Mouse (Mus musculus) ES-E14 (cell line): ENCODE measurements at regions not wholly inside any gene's neighbourhood (a gene's known extent, or its start where the extent isn't known, plus 50 kb on each side); places are given as distances from the start of the nearest gene placed in this dataset.

Experiments
- DNase-seq: peaks from one replicate; pipeline ENCODE4 v3.0.0-alpha.2; 2013; ENCODE audit warnings: low read depth, low spot score
- H3K27ac ChIP-seq: 2 replicates; pipeline ENCODE4 v1.5.1; 2012; ENCODE audit warnings: low read depth, mild to moderate bottlenecking, low read length, moderate library complexity, mixed read lengths; ENCODE audit not compliant: poor library complexity, insufficient read depth, severe bottlenecking
- H3K36me3 ChIP-seq: 2 replicates; pipeline ENCODE4 v1.6.1; 2012; ENCODE audit warnings: mild to moderate bottlenecking, low read length, moderate library complexity, mixed read lengths; ENCODE audit not compliant: control insufficient read depth, poor library complexity, insufficient read depth, severe bottlenecking
- H3K4me1 ChIP-seq, 2 experiments: fragments of 150-350 bp in 1 of 2; sonication (generic) in 1 of 2; 2 replicates each; pipeline ENCODE4 v1.6.1; 2012; ENCODE audit warnings: low read length in 2 of 2, mild to moderate bottlenecking in 1 of 2, mixed read lengths in 1 of 2; ENCODE audit not compliant: control insufficient read depth in 2 of 2, insufficient read depth in 2 of 2, poor library complexity in 1 of 2
- H3K4me3 ChIP-seq, 2 experiments: fragments of 150-350 bp in 1 of 2; sonication (generic) in 1 of 2; 2 replicates each; pipeline ENCODE4 v1.5.1; 2012; ENCODE audit warnings: low read length in 2 of 2, low read depth in 1 of 2, mild to moderate bottlenecking in 1 of 2, mixed read lengths in 1 of 2; ENCODE audit not compliant: insufficient read depth in 1 of 2, poor library complexity in 1 of 2, severe bottlenecking in 1 of 2
- H3K9ac ChIP-seq: 2 replicates; pipeline ENCODE4 v1.6.1; 2012; ENCODE audit warnings: low read depth, mild to moderate bottlenecking, low read length, mixed read lengths; ENCODE audit not compliant: poor library complexity, insufficient read depth, severe bottlenecking
- H3K9me3 ChIP-seq: fragments of 150-350 bp; sonication (generic); 2 replicates; pipeline ENCODE4 v1.6.1; 2012; ENCODE audit warnings: low read depth, mild to moderate bottlenecking, low read length; ENCODE audit not compliant: control insufficient read depth, insufficient read depth
- CHD2 ChIP-seq: IDR thresholded peaks from 2 replicates; pipeline ENCODE4 v1.6.1; 2014; ENCODE audit warnings: mild to moderate bottlenecking, low read depth, low read length, inconsistent platforms
- HCFC1 ChIP-seq: IDR thresholded peaks from 2 replicates; pipeline ENCODE4 v1.6.1; 2012; ENCODE audit warnings: low read length, inconsistent platforms, borderline replicate concordance; ENCODE audit not compliant: insufficient read depth
- MAFK ChIP-seq: IDR thresholded peaks from 2 replicates; pipeline ENCODE4 v1.6.1; 2014; ENCODE audit warnings: mild to moderate bottlenecking, low read depth, low read length, inconsistent platforms; ENCODE audit not compliant: insufficient read depth
- ZC3H11A ChIP-seq: IDR thresholded peaks from 2 replicates; pipeline ENCODE4 v1.6.1; 2012; ENCODE audit warnings: low read depth, mild to moderate bottlenecking, inconsistent platforms, low read length, borderline replicate concordance
- ZNF384 ChIP-seq: IDR thresholded peaks from 2 replicates; pipeline ENCODE4 v1.6.1; 2012; ENCODE audit warnings: low read depth, low read length, inconsistent platforms
- in situ Hi-C, 2 experiments: fragments of 600-800 bp; cut with MboI; formaldehyde crosslinking; loops; one replicate each; pipeline ENCODE4 v1.15.1; 2025; ENCODE audit warnings: low sequenced_read_pairs in 2 of 2, inconsistent platforms in 1 of 2; ENCODE audit not compliant: unreplicated experiment in 2 of 2

DNA sequence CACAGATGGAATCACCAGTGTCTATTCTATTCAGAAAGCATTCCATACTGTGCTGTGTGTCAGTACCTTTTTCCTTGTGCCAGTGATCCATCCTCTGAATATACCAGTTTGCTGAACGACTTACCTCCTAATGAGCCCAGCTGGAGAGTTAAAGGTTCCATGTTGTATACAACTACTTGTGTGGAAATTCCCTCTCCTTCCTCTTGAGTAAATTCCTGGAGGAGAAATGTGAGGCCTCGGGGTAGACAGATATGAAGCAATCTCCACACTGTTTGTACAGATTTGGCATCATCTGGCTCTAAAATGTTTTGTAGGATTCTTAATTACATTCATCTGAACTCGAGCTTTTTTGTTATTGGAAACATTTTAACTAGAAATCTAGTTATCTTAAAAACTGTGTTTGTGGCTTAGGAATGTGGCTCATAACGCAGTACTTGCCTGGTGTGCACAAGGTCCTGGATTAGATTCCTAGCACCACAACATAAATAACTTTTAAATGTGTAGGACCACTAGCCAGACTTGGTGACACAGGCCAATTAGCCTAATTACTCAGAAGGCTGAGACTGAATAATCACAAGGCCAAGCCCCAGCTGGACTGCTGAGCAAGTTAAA lies 70.0 kb upstream of the Lef1 start:
- H3K27ac ChIP-seq = no peak overlapping the region
- no peak for DNase-seq
- no peak for TF ChIP-seq CHD2
- no peak for TF ChIP-seq MAFK
- TF ChIP-seq HCFC1 = no peak
- TF ChIP-seq ZNF384 = no peak
- TF ChIP-seq ZC3H11A = no peak
- no peak overlapping the region for H3K9ac ChIP-seq
- in situ Hi-C loops = no loop called here
- no peaks in the 10 kb centered on the region for H3K4me1 ChIP-seq
- no peak overlapping the region for H3K4me3 ChIP-seq
- H3K36me3 ChIP-seq = no peaks in the 10 kb centered on the region
- H3K9me3 ChIP-seq = no peaks in the 10 kb centered on the region

DNA sequence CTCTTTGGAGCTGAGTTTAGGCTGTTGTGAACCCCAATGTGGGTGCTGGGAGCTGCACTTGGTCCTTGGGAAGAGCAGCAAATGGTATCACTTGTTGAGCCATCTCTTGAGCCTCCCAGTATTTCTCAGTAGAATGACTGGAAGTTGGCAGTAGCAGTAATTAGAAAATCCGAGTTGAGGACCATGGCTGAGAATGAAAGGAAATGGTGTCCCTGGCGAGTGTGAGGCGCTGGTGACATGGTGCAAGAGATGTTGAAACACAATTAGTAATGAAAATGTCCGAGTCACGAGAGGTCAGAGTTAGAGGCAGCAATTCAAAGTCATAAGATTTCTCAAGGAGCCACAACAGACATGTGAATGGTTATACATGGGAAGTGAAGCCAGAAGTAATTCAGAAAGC lies 73.2 kb upstream of the Lef1 start:
- H3K9me3 ChIP-seq = no peaks in the 10 kb centered on the region
- TF ChIP-seq CHD2 (no peak), ZC3H11A (no peak), HCFC1 (no peak), MAFK (no peak), ZNF384 (no peak)
- H3K27ac ChIP-seq = no peak overlapping the region

DNA sequence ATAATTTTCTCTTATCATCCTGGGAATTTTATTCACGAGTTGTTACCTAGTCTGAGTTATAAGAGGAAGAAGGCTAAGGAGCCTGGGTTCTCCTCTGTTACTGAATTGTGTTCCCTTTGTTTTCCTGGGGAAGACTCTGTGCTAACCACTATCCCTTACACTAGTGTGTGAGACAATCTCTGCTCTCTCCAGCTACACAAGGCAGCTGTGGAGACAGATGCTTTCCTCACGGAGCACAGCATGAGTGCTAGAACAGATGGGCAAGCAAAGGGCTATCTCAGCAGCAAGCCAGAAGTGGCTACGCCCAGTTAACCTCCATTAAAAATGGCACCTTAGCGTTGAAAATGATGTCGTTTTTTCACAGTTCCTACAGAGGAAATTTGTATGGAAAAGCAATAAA lies 75.5 kb upstream of the Lef1 start:
- TF ChIP-seq ZNF384 = no peak
- in situ Hi-C loops = no loop called here

More for the DNA sequence above, 73.2 kb upstream of the Lef1 start:
- Histone ChIP-seq H3K36me3 (no peaks in the 10 kb centered on the region), H3K9ac (no peak overlapping the region), H3K4me1 (0 out of 4 replicates have a peak, but pooled peaks cover 0 to 2% of the 10 kb centered on the region in 2 experiments), H3K4me3 (no peak overlapping the region)
- in situ Hi-C loops = no loop called here
- no peak for DNase-seq

DNA sequence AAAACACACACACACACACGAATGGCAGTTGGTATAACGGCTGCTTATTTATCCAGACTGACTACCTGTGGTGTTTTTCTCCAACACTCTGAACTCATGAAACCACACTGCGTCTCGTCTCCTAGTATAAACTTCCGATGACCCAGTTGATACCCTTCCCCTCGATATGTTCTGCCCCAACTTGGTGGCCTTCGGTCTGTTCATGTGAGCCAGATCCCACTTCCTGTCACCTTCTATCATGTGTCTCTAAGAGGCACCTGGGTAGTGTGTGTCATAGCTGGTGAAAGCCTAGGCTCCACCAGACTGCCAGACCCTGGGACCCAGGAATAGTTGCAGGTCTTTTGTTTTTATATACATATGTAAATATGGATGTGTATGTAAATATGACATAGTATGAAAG lies 83.9 kb upstream of the Lef1 start:
- Histone ChIP-seq H3K9ac (no peak overlapping the region), H3K9me3 (no peaks in the 10 kb centered on the region), H3K4me3 (no peak overlapping the region), H3K27ac (no peak overlapping the region), H3K4me1 (peaks cover 0 to 4% of the 10 kb centered on the region in 2 experiments; a peak in 1 of 4 replicates), H3K36me3 (no peaks in the 10 kb centered on the region)
- TF ChIP-seq ZC3H11A = no peak
- in situ Hi-C loops = no loop called here
- DNase-seq = no peak

More for the DNA sequence above, 75.5 kb upstream of the Lef1 start:
- Histone ChIP-seq H3K9ac (no peak overlapping the region), H3K9me3 (no peaks in the 10 kb centered on the region), H3K4me1 (0 out of 4 replicates have a peak, but pooled peaks cover 0 to 2% of the 10 kb centered on the region in 2 experiments), H3K36me3 (no peaks in the 10 kb centered on the region), H3K27ac (no peak overlapping the region), H3K4me3 (no peak overlapping the region)
- DNase-seq = no peak

DNA sequence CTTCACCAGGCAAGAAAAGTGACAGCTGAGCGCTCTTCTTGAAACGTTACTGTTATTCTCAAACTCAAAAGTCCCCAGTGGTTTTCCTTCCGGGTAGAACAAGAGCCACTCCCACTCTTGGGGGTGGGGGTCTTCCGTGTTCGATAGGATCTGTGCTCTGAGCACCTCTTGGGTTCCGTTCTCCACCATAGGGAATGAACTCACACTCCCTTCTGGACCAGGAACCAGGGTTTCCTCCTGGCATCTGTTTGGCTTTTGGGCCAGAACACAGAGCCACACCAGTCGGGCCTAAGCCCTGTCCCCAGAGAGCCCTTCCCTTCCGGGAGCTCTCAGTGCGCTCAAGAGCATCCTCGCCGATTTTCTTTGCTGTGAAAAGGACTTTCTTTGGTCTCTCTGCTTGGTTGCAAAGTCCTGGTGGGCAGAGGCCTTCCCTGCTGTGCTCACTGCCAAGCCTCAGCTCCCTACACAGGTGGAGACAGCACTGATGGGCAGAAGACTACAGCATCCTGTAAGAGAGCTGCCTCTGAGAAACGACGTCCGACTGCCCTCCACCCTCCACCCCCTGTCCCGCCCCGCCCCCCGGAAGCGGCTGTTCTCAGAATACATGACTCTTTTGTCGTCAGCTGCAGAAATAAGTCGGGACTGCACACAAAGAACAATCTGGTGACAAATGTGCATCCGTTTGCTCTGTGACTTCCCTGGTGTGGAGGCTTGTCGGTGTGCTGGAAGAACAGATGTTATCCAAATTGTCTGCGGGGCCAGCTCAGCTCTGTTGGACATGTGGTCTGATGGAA lies 90.9 kb upstream of the Lef1 start:
- no peak overlapping the region for H3K9ac ChIP-seq
- TF ChIP-seq ZNF384 = no peak
- TF ChIP-seq ZC3H11A = no peak
- no peak for TF ChIP-seq HCFC1
- TF ChIP-seq CHD2 = no peak
- TF ChIP-seq MAFK = no peak
- no peaks in the 10 kb centered on the region for H3K36me3 ChIP-seq
- no peak overlapping the region for H3K27ac ChIP-seq
- in situ Hi-C loops = no loop called here
- peaks cover 17 to 19% of the 10 kb centered on the region in 2 experiments for H3K4me1 ChIP-seq
- H3K9me3 ChIP-seq = no peaks in the 10 kb centered on the region
- no peak for DNase-seq
- H3K4me3 ChIP-seq = peak overlapping the region in 1 of 2 experiments; percentile 69; a peak in 2 of 4 replicates
